Mouse (Mus musculus) liver, adult 2 months (tissue): ENCODE measurements around the gene Dock4.

Experiments
- CTCF ChIP-seq: fragments of 200-500 bp; IDR thresholded peaks from 2 replicates; pipeline ENCODE4 v1.5.1; 2011; ENCODE audit warnings: low read depth, low read length, control low read depth
- POLR2A ChIP-seq: fragments of 200-500 bp; IDR thresholded peaks from 2 replicates; pipeline ENCODE4 v1.6.1; 2011; ENCODE audit warnings: low read length, control low read depth; ENCODE audit not compliant: insufficient read depth; ENCODE audit errors: extremely low read depth

DNA sequence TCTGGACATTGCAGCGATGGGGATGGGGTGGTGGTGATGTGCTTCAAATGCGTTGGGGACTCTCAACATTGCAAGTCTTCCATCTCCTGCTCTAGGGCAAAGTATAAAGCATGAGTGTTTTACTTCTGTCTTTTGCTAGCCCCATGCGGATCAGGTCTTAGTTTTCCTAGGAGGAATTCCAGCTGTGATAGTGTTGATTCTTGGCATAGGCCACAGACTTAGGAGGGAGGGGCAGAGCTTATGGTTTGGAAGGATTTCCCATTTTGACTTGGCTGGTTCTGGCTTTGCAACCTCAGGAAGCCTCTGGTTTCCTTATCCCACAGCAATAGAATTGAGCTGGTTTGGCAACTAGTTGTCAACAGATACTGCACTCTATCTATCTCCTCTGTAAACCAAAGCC lies 58.9 kb downstream of the Dock4 start:
- TF ChIP-seq POLR2A (no peak), CTCF (no peak)
